Mouse (Mus musculus): ENCODE results near the gene Frs2. TPM values are rescaled to one million over a fixed set of nuclear protein-coding genes. Genes with fewer than 3 reads are reported as not detected.

Frs2 gene
- total RNA-seq (2014; fragmentation: Nextera tagmentation) (105 and 107 TPM in 2 replicates), total RNA-seq (2017) (15.9 and 19.6 TPM in 2 replicates), polyA plus RNA-seq (2012) (12.8 and 16.6 TPM in 2 replicates)

DNA sequence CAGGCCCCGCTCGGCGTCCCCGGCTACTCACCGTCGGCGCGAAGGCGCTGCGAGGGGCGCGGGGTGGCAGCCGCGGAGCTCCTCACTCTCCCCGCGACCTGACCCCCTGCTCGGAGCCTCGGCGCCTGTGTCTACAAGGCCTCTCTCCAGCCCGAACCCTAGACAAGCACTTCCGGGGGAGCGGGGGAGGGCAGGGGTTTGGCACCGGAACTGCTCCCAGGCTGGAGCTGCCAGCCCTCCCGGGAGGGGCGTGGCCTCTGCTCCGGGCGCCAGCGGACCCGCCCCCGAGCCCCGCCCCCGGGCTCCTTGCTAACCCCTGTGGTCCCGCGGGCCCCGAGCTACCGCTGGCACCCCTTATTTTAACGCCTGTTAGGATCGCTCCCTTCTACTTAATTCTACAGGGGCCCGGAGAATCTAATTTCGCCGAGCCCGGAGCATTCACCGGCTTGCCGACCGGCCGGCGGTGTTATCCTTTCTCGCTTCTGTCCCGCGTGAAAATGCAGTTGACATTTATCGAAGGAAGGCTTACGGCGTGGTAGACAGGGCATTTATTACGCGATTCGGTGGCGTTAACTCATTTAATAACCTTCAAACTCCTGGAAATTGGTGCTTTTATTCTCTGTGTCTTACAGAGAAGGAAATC, at the start of gene Frs2:
Gene Frs2 (minus strand): TSS at position 174 of the 643 bp plus-strand sequence.
- Histone ChIP-seq H3K27me3 (ENCODE audit: insufficient read depth, low read length) (no peaks in the 10 kb centered on the region), H3K9me3 (replicated peaks) (no peaks in the 10 kb centered on the region), H3K36me3 (replicated peaks) (peaks cover under 1% of the 10 kb centered on the region), H3K4me3 (ENCODE audit: low read depth, low read length) (peak within 1 kb of the TSS; percentile 97), H3K4me1 (ENCODE audit: insufficient read depth, low read depth, low read length) (peaks cover 62% of the 10 kb centered on the region)
- no peak for TF ChIP-seq TAL1 (conservative IDR thresholded peaks at IDR 0.05; ENCODE audit: low read depth, low read length)
- TF ChIP-seq CTCF (IDR thresholded peaks at IDR 0.05; ENCODE audit: low read depth, low read length) = no peak
- ATAC-seq (ENCODE audit: extremely low read depth, insufficient number of reproducible peaks, low FRiP score, poor library complexity, severe bottlenecking) (peak; percentile 82), DNase-seq (ENCODE audit: low spot score) (peak; percentile 92)

- Histone ChIP-seq H3K4me1 (ENCODE audit: insufficient read depth, low read depth, low read length) (peaks cover 8% of the 10 kb centered on the region), H3K27me3 (ENCODE audit: insufficient read depth, low read length) (peaks cover 17% of the 10 kb centered on the region)
- TF ChIP-seq POLR2AphosphoS5 (IDR thresholded peaks at IDR 0.05; ENCODE audit: insufficient replicate concordance, low read depth, low read length) (no peak), GATA2 (IDR thresholded peaks at IDR 0.05; ENCODE audit: borderline replicate concordance, low read depth, low read length) (no peak), GATA1 (IDR thresholded peaks at IDR 0.05; ENCODE audit: borderline replicate concordance, low read length) (no peak), CTCF (IDR thresholded peaks at IDR 0.05; ENCODE audit: low read depth, low read length) (no peak)
Observed at GRCm38 (mm10) chr10:117196696-117197095, 48.4 kb upstream of the Frs2 start.

GRCm38 (mm10) chr10:117195748-117196147, 47.4 kb upstream of the Frs2 start:
- no peak for DNase-seq (ENCODE audit: low spot score)
- Histone ChIP-seq H3K4me1 (ENCODE audit: insufficient read depth, low read depth, low read length) (peaks cover 8% of the 10 kb centered on the region), H3K9me3 (replicated peaks) (no peaks in the 10 kb centered on the region), H3K4me3 (ENCODE audit: low read depth, low read length) (no peak overlapping the region), H3K27me3 (ENCODE audit: insufficient read depth, low read length) (peaks cover 17% of the 10 kb centered on the region), H3K36me3 (replicated peaks) (no peaks in the 10 kb centered on the region)
- TF ChIP-seq GATA1 (IDR thresholded peaks at IDR 0.05; ENCODE audit: borderline replicate concordance, low read length) (no peak), CTCF (IDR thresholded peaks at IDR 0.05; ENCODE audit: low read depth, low read length) (no peak), TAL1 (conservative IDR thresholded peaks at IDR 0.05; ENCODE audit: low read depth, low read length) (no peak), GATA2 (IDR thresholded peaks at IDR 0.05; ENCODE audit: borderline replicate concordance, low read depth, low read length) (no peak), POLR2AphosphoS5 (IDR thresholded peaks at IDR 0.05; ENCODE audit: insufficient replicate concordance, low read depth, low read length) (no peak)
- ATAC-seq (ENCODE audit: extremely low read depth, insufficient number of reproducible peaks, low FRiP score, poor library complexity, severe bottlenecking) = no peak

More at GRCm38 (mm10) chr10:117196696-117197095, 48.4 kb upstream of the Frs2 start:
- Histone ChIP-seq H3K9me3 (replicated peaks) (no peaks in the 10 kb centered on the region), H3K36me3 (replicated peaks) (no peaks in the 10 kb centered on the region), H3K4me3 (ENCODE audit: low read depth, low read length) (no peak overlapping the region)
- DNase-seq (ENCODE audit: low spot score) (no peak), ATAC-seq (ENCODE audit: extremely low read depth, insufficient number of reproducible peaks, low FRiP score, poor library complexity, severe bottlenecking) (no peak)

- Histone ChIP-seq H3K4me1 (ENCODE audit: insufficient read depth, low read depth, low read length) (peaks cover 10% of the 10 kb centered on the region), H3K27me3 (ENCODE audit: insufficient read depth, low read length) (peaks cover 13% of the 10 kb centered on the region), H3K4me3 (ENCODE audit: low read depth, low read length) (no peak overlapping the region), H3K9me3 (replicated peaks) (no peaks in the 10 kb centered on the region), H3K36me3 (replicated peaks) (no peaks in the 10 kb centered on the region)
- DNase-seq (ENCODE audit: low spot score) = no peak
- ATAC-seq (ENCODE audit: extremely low read depth, insufficient number of reproducible peaks, low FRiP score, poor library complexity, severe bottlenecking) = no peak
- TF ChIP-seq CTCF (IDR thresholded peaks at IDR 0.05; ENCODE audit: low read depth, low read length) (no peak), GATA2 (IDR thresholded peaks at IDR 0.05; ENCODE audit: borderline replicate concordance, low read depth, low read length) (no peak)
Observed at GRCm38 (mm10) chr10:117195005-117195404, 46.7 kb upstream of the Frs2 start.

GRCm38 (mm10) chr10:117193364-117193763, 45.0 kb upstream of the Frs2 start:
- TF ChIP-seq POLR2AphosphoS5 (IDR thresholded peaks at IDR 0.05; ENCODE audit: insufficient replicate concordance, low read depth, low read length) (no peak), TAL1 (conservative IDR thresholded peaks at IDR 0.05; ENCODE audit: low read depth, low read length) (no peak)
- no peaks in the 10 kb centered on the region for H3K36me3 ChIP-seq (replicated peaks)
- peaks cover 14% of the 10 kb centered on the region for H3K4me1 ChIP-seq (ENCODE audit: insufficient read depth, low read depth, low read length)
- no peak overlapping the region for H3K4me3 ChIP-seq (ENCODE audit: low read depth, low read length)
- DNase-seq (ENCODE audit: low spot score) (no peak), ATAC-seq (ENCODE audit: extremely low read depth, insufficient number of reproducible peaks, low FRiP score, poor library complexity, severe bottlenecking) (no peak)
- no peaks in the 10 kb centered on the region for H3K9me3 ChIP-seq (replicated peaks)
- H3K27me3 ChIP-seq (ENCODE audit: insufficient read depth, low read length) = peaks cover 8% of the 10 kb centered on the region

DNA sequence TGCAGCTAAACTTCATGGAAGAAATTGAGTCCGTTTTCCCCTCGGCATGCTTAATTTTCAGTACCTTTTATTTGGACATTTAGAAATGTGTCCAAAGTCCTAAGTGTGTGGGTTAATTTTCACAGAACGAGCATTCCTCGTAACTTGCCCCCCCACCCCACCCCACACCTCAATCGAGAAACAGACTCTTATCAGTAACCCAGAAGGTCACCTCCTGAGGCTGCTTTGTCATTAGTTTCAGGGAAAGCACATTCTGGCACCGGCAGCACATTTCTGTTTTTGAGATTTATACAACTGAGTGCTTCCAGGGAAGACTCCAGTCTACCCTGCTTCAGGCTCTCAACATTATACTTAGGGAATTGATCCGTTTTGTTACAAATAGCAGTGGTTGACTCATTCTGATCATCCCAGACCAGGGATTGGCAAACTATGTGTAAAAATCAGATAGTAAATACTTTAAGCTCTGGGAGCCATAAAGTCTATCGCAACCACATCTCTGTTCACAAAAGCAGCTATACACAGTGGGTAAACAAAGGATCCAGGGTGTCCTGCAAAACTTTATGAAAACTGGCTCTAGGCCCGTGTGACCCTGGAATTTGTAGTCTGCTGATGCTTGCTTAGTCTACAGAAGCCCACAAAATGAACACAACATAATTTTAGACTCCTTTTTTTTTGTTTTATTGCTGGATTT, 37.2 kb upstream of the Frs2 start:
- DNase-seq (ENCODE audit: low spot score) = peak; percentile 30
- Histone ChIP-seq H3K4me3 (ENCODE audit: low read depth, low read length) (no peak overlapping the region; the same call in 1 of the 2 replicates), H3K27me3 (ENCODE audit: insufficient read depth, low read length) (peaks cover 6% of the 10 kb centered on the region; the same call in 1 of the 2 replicates), H3K9me3 (replicated peaks) (no peaks in the 10 kb centered on the region), H3K36me3 (replicated peaks) (no peaks in the 10 kb centered on the region), H3K4me1 (ENCODE audit: insufficient read depth, low read depth, low read length) (peaks cover 56% of the 10 kb centered on the region)
- ATAC-seq (ENCODE audit: extremely low read depth, insufficient number of reproducible peaks, low FRiP score, poor library complexity, severe bottlenecking) = 0 out of 2 replicates have a peak, but pooled peaks have one; percentile 41
- TF ChIP-seq TAL1 (conservative IDR thresholded peaks at IDR 0.05; ENCODE audit: low read depth, low read length) (0 out of 2 replicates have a peak, but pooled peaks have one; percentile 12), GATA1 (IDR thresholded peaks at IDR 0.05; ENCODE audit: borderline replicate concordance, low read length) (no peak)
